Mouse (Mus musculus): Measurements from ENCODE around the gene Gm20388. TPM values are rescaled to one million over a fixed set of nuclear protein-coding genes. Genes with fewer than 3 reads are reported as not detected.

The Gm20388 gene
- polyA plus RNA-seq, 1 experiment from 2014 or later: not detected

DNA sequence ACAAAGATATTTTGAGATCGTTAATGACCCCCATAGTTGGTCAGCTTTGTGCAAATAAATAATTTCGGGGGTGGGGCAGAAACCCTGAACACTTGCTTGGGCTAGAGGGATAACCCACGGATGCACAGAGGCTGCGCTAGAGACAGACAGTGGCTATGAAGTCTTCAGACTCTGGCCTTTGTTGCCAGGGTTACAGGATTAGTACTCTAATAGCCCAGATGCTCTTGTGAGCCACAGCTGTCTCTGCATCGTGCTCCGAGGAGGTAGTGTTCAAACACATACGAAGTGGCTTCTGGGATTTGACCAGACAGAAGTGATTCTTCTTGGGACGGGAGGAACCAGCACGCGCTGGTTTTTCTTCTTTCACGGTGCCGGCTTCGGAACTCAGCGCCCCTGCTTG lies 820.9 kb downstream of the Gm20388 start:
- ATAC-seq: no peak
- no peak overlapping the region for H3K4me2 ChIP-seq
- H3K9me3 ChIP-seq (replicated peaks): no peaks in the 10 kb centered on the region
- 45% methylated on average over 14 of the region's 14 CpGs for WGBS (ENCODE audit: insufficient replicate concordance)
- H3K27ac ChIP-seq: no peak overlapping the region
- H3K36me3 ChIP-seq: no peaks in the 10 kb centered on the region
- peaks cover 12% of the 10 kb centered on the region for H3K4me1 ChIP-seq
- no peak overlapping the region for H3K9ac ChIP-seq
- peaks cover 51% of the 10 kb centered on the region for H3K27me3 ChIP-seq (replicated peaks)
- H3K4me3 ChIP-seq: no peak overlapping the region

DNA sequence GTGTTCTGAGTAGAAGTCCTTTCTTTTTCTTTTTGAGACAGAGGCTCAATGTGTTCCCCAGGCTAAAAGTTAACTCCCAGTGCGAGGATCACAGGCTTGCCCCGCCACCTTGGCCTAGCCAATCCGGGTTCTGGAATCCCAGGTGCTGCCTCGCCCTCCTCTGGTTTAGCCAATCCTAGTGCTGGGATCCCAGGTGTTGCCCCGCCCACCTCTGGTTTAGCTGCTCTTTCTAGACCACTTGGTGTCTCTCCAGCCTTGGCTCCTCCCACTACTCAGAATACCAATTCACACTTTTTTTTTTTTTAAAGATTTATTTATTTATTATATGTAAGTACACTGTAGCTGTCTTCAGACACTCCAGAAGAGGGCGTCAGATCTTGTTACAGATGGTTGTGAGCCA lies 821.4 kb downstream of the Gm20388 start:
- H3K36me3 ChIP-seq: no peaks in the 10 kb centered on the region
- peaks cover 56% of the 10 kb centered on the region for H3K27me3 ChIP-seq (replicated peaks)
- no peak overlapping the region for H3K9ac ChIP-seq
- no peak overlapping the region for H3K27ac ChIP-seq
- no peak for ATAC-seq
- WGBS (ENCODE audit: insufficient replicate concordance): 46% methylated on average over 6 of the region's 6 CpGs
- no peaks in the 10 kb centered on the region for H3K9me3 ChIP-seq (replicated peaks)
- H3K4me3 ChIP-seq: no peak overlapping the region
- H3K4me2 ChIP-seq: no peak overlapping the region
- H3K4me1 ChIP-seq: peaks cover 12% of the 10 kb centered on the region

DNA sequence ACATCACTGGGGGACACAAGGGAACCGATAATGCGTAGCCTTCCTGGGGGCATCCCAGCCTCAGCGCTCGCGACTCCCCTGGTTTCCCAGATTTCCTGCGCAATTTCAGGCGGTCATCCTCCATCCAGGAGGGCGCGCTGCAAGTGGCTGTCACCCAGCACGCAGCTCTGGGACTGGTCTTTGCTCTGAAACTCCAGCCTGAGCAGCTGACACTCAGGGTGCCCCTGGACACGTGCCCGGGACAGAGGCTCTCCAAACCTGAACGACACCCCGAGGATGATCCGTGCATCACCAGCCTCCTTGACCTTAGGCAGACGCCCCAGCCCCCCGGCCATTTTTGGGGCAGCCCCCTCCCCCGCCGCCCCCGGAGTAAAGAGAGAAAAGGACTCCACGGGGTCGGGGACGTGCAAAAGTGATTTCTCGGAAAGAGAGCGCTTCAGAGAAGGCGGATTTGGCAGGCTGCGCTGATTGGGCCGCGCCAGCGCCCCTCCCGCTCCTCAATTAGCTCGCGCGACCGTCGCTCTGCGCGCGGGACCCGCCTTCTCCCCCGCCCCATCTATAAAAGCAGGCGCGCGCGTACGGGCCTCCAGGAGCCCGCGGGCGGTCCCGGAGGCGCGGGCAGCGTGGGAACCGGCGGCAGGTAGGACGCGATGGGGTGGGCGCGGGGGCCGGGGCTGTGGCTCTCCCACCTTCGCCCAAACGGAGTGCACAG lies 825.3 kb downstream of the Gm20388 start, which contains the start of gene Irf8:
TSS of gene Irf8 (plus strand) at position 589 of the 712 bp plus-strand sequence.
- Histone ChIP-seq H3K9me3 (replicated peaks) (no peaks in the 10 kb centered on the region), H3K27me3 (replicated peaks) (peaks cover 73% of the 10 kb centered on the region), H3K27ac (no peak within 1 kb of the TSS), H3K4me2 (peak within 1 kb of the TSS; percentile 68), H3K9ac (peak within 1 kb of the TSS; percentile 39), H3K36me3 (no peaks in the 10 kb centered on the region), H3K4me3 (peak within 1 kb of the TSS; percentile 49), H3K4me1 (peaks cover 9% of the 10 kb centered on the region)
- WGBS (ENCODE audit: insufficient replicate concordance): under 1% methylated on average over 60 of the region's 62 CpGs
- peak; percentile 72 for ATAC-seq

DNA sequence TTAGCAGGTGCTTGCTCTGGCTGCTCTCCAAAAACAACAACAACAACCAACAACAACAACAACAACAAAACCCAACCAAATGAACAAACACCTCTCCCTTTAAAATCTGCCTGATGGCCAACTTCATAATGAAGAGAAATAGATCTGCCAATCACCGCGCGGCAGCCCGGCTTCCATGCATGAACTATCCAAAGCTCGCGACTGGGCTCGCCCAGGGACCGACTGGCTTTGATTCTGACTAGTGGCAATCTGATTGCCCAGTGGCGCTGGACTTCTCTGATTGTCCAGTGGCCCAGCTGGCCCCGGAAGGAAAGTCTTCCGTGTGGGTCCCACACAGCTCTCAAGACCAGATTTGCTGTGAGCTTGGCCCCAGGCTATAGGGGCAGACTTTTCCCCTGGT lies 825.8 kb downstream of the Gm20388 start:
- Histone ChIP-seq H3K36me3 (no peaks in the 10 kb centered on the region), H3K4me2 (peak overlapping the region; percentile 68), H3K9ac (peak overlapping the region; percentile 39), H3K27ac (no peak overlapping the region), H3K4me1 (peaks cover 9% of the 10 kb centered on the region), H3K9me3 (replicated peaks) (no peaks in the 10 kb centered on the region), H3K27me3 (replicated peaks) (peaks cover 72% of the 10 kb centered on the region), H3K4me3 (peak overlapping the region; percentile 49)
- no peak for ATAC-seq
- 4% methylated on average over 11 of the region's 11 CpGs for WGBS (ENCODE audit: insufficient replicate concordance)

DNA sequence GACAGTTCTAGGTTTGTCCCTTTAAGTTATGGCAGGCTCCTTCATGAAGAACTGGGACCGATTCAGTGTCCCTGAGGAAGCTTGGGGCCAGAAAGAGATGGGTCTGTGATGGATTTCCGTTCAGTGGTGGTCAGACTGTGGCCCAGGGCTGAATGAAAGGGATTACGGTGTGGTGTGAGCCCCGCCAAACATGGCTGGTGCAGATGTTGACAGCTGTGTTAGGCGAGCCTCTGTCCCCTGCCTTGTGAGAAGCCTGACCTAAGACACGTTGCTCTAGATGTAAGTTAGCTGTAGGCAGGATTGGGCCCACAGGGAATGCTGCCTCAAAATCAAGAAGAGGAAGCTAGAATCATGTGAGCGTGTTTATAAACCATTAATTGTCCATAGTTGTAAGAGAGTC lies 826.5 kb downstream of the Gm20388 start:
- no peak for ATAC-seq
- WGBS (ENCODE audit: insufficient replicate concordance): 44% methylated on average over 7 of the region's 7 CpGs
- Histone ChIP-seq H3K9me3 (replicated peaks) (no peaks in the 10 kb centered on the region), H3K4me3 (peak overlapping the region; percentile 49; the same call in 1 of the 2 replicates), H3K4me2 (peak overlapping the region; percentile 68), H3K4me1 (peaks cover 9% of the 10 kb centered on the region), H3K36me3 (no peaks in the 10 kb centered on the region), H3K27me3 (replicated peaks) (peaks cover 68% of the 10 kb centered on the region), H3K9ac (no peak overlapping the region), H3K27ac (no peak overlapping the region)

DNA sequence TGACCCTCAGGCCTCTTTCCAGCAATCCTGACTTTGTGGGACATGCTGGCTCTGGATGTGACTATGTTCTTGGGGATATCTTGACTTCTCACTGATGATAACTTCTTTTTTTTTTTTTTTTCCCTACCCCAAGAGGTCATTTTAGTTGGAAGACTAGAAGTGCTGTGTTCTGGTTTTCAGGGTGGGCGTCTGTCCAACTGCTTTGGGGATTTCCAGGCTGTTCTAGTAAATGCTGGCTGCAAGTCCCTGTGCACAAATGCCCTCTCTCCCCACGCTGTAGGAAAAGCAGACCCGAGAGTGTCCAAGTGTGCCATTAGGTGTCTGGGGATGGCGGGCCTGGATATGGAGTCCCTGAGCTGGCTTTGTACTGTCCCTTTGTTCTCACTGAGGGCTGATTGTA lies 828.1 kb downstream of the Gm20388 start:
- WGBS (ENCODE audit: insufficient replicate concordance): 50% methylated on average over 4 of the region's 4 CpGs
- Histone ChIP-seq H3K27me3 (replicated peaks) (peaks cover 58% of the 10 kb centered on the region), H3K27ac (no peak overlapping the region), H3K4me1 (peaks cover 20% of the 10 kb centered on the region), H3K4me2 (no peak overlapping the region), H3K9me3 (replicated peaks) (no peaks in the 10 kb centered on the region), H3K4me3 (no peak overlapping the region), H3K36me3 (no peaks in the 10 kb centered on the region), H3K9ac (no peak overlapping the region)
- no peak for ATAC-seq

DNA sequence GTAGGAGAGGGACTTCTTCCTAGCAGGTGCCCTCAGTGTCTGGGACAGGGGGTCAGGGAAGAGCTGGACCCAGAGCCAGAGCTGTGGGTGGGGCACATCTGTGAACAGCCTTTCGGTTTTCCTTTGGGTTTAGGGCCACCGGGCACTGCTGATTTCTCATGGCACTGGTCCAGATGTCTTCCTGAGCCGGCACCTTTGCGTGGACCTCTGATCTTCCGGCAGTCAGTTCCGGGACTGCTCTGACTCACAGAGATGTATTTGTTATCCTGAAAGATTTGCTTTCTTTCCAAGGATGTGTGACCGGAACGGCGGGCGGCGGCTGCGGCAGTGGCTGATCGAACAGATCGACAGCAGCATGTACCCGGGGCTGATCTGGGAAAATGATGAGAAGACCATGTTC lies 828.9 kb downstream of the Gm20388 start:
- H3K9me3 ChIP-seq (replicated peaks): no peaks in the 10 kb centered on the region
- H3K4me3 ChIP-seq: no peak overlapping the region
- no peak overlapping the region for H3K27ac ChIP-seq
- no peak overlapping the region for H3K9ac ChIP-seq
- peaks cover 50% of the 10 kb centered on the region for H3K27me3 ChIP-seq (replicated peaks)
- H3K4me2 ChIP-seq: no peak overlapping the region
- peaks cover 28% of the 10 kb centered on the region for H3K4me1 ChIP-seq
- H3K36me3 ChIP-seq: no peaks in the 10 kb centered on the region
- no peak for ATAC-seq
- 79% methylated on average over 15 of the region's 15 CpGs for WGBS (ENCODE audit: insufficient replicate concordance)

DNA sequence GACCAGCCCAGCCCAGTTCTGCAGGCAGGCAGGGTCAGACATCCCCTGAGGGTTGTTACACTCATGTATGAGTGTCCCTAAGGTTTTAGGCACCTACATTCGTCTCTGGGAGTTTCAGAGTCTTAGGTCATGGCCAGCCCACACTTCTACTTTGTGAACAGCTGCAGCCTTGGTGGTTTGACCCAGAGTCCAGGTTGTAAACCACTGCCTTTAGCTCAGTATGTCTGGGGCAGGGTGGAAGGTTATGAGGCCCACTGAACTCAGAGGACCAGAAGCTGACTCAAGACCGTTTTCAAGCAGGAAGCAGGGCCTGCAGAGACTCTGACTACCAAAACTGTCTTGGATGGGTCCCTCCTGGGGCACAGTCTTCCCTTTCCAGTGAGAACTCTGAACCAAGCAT lies 829.9 kb downstream of the Gm20388 start:
- H3K9ac ChIP-seq: no peak overlapping the region
- ATAC-seq: no peak
- no peak overlapping the region for H3K4me2 ChIP-seq
- peaks cover 40% of the 10 kb centered on the region for H3K27me3 ChIP-seq (replicated peaks)
- H3K4me1 ChIP-seq: peaks cover 28% of the 10 kb centered on the region
- H3K9me3 ChIP-seq (replicated peaks): no peaks in the 10 kb centered on the region
- no peak overlapping the region for H3K27ac ChIP-seq
- H3K36me3 ChIP-seq: no peaks in the 10 kb centered on the region
- H3K4me3 ChIP-seq: no peak overlapping the region
- 37% methylated on average over 2 of the region's 2 CpGs for WGBS (ENCODE audit: insufficient replicate concordance)

DNA sequence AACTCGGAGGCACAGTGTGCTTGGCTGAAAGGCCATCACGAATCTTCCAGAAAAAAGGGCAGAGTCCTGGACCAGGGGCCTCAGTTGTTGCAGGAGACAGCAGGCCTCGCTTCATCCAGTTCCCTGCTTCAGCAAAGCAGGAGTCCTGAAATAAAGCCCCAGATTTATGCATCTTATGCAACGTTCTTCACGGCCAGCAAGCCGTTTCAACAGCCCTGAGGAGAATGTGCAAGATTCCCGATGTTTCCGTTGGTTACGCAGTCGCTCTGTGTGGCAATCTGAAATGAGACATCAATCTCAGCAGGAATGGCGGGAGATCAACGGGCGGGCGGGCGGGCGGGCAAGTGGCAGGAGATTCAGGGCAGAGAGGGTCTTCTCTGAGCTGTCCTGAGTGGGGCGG lies 830.4 kb downstream of the Gm20388 start:
- no peaks in the 10 kb centered on the region for H3K36me3 ChIP-seq
- peaks cover 36% of the 10 kb centered on the region for H3K27me3 ChIP-seq (replicated peaks)
- WGBS (ENCODE audit: insufficient replicate concordance): 73% methylated on average over 17 of the region's 17 CpGs
- no peak overlapping the region for H3K9ac ChIP-seq
- no peak overlapping the region for H3K4me3 ChIP-seq
- H3K4me2 ChIP-seq: no peak overlapping the region
- no peaks in the 10 kb centered on the region for H3K9me3 ChIP-seq (replicated peaks)
- peaks cover 24% of the 10 kb centered on the region for H3K4me1 ChIP-seq
- ATAC-seq: no peak
- H3K27ac ChIP-seq: no peak overlapping the region

DNA sequence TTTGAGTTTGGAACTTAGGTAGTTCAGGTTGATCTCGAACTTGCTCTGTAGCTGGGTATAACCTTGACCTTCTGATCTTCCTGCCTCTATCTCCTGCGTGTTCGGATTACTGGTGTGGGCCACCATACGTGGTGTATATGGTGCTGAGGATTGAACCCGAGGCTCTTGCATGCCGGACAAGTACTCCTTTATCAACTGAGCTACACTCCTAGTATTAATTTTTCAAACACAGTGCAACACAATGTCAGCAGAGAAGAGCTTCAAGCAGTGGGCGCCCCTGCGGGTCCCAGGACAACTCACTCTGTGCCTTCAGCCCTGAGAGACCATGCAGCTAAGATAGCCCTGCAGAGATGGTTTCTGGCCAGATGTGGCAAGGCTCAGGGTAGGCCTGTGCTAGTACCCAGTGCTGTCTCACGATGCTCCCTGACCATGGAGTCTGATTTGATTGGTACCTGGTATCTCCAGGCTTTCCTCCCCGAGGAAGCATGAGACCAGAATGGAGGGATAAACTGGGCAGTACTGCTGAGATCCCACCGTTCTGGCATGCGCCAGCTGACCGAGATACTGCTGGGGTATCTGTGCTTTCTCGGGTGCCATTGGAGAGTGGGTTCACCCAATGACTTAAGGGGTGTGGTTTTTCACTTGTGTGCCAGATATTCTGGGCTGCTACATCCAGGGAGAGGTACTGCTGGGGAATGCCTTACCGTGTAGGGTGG lies 831.3 kb downstream of the Gm20388 start:
- H3K9me3 ChIP-seq (replicated peaks): no peaks in the 10 kb centered on the region
- no peak overlapping the region for H3K27ac ChIP-seq
- H3K27me3 ChIP-seq (replicated peaks): peaks cover 26% of the 10 kb centered on the region
- ATAC-seq: no peak
- H3K9ac ChIP-seq: no peak overlapping the region
- no peak overlapping the region for H3K4me3 ChIP-seq
- H3K36me3 ChIP-seq: no peaks in the 10 kb centered on the region
- WGBS (ENCODE audit: insufficient replicate concordance): 72% methylated on average over 15 of the region's 15 CpGs
- peaks cover 21% of the 10 kb centered on the region for H3K4me1 ChIP-seq
- no peak overlapping the region for H3K4me2 ChIP-seq

DNA sequence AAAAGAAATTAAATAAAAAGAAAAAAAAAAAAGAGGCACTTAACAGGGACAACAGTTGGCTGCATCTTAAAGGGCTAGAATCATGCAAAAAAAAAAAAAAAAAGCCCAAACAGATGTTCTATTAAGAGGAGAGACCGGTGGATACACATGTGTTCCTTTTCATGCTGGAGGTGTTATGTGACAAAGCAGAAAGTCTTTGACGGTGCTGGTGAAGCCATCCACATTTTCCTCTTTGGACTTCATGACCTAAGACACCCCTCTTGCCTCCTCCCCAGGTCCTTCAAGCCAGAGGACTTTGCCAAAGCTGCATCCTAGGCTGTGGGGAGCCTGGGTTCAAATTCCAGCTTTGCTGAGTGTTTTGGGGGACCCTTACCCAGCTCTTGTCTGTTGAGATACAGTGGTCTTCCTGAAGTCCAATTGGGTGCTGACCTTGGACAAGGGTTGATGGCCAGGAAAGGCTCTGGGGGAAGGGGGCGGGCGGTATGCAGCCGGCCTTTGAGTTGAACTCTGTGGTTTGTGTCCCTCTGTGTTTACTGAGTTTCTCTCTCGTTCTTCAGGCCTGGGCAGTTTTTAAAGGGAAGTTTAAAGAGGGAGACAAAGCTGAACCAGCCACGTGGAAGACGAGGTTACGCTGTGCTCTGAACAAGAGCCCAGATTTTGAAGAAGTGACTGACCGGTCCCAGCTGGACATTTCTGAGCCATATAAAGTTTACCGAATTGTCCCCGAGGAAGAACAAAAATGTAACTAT lies 832.7 kb downstream of the Gm20388 start:
- Histone ChIP-seq H3K9ac (no peak overlapping the region), H3K4me3 (no peak overlapping the region), H3K4me2 (no peak overlapping the region), H3K36me3 (no peaks in the 10 kb centered on the region), H3K27me3 (replicated peaks) (peaks cover 12% of the 10 kb centered on the region), H3K9me3 (replicated peaks) (no peaks in the 10 kb centered on the region), H3K4me1 (peaks cover 21% of the 10 kb centered on the region), H3K27ac (peak overlapping the region; percentile 17; the same call in 1 of the 2 replicates)
- 36% methylated on average over 12 of the region's 12 CpGs for WGBS (ENCODE audit: insufficient replicate concordance)
- no peak for ATAC-seq

DNA sequence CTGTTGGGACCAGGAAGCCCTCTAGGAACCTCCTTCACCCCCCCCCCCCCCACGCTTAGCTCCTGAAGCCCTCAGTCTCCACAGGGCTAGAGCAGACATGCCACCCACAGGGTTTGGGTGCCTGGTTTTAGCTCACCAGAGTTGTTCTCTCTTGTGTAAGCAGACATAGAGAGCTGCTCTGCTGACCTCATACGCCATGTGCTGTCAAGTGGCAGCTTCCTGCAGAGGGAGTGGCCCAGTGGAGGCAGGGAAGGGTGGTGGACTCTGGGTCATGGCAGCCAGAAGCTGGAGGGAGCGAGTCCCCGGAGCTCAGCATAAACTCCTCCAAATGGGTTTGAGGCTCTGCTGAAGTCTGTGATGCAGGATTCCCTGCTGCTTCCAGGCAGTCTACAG lies 833.3 kb downstream of the Gm20388 start:
- no peak overlapping the region for H3K4me2 ChIP-seq
- no peaks in the 10 kb centered on the region for H3K36me3 ChIP-seq
- no peaks in the 10 kb centered on the region for H3K9me3 ChIP-seq (replicated peaks)
- peak; percentile 45; the same call in 1 of the 2 replicates for ATAC-seq
- H3K27me3 ChIP-seq (replicated peaks): peaks cover 8% of the 10 kb centered on the region; the same call in 1 of the 2 replicates
- H3K27ac ChIP-seq: peak overlapping the region; percentile 17; the same call in 1 of the 2 replicates
- H3K4me3 ChIP-seq: no peak overlapping the region
- no peak overlapping the region for H3K9ac ChIP-seq
- H3K4me1 ChIP-seq: peaks cover 21% of the 10 kb centered on the region
- 57% methylated on average over 4 of the region's 4 CpGs for WGBS (ENCODE audit: insufficient replicate concordance)

Measured in liver, embryonic 12.5 days (tissue).